Mouse (Mus musculus) erythroblast, embryonic 14.5 days (primary cell): ENCODE data around the gene Tmem136. TPM values are rescaled to one million over a fixed set of nuclear protein-coding genes. Genes with fewer than 3 reads are reported as not detected.

Experiments
- H3K27me3 ChIP-seq: 2 replicates; pipeline ENCODE4 v1.6.1; 2012; ENCODE audit warnings: inconsistent platforms; ENCODE audit not compliant: control insufficient read depth
- H3K36me3 ChIP-seq: 2 replicates; pipeline ENCODE4 v1.6.1; 2012; ENCODE audit warnings: mild to moderate bottlenecking, inconsistent platforms; ENCODE audit not compliant: control insufficient read depth
- H3K4me1 ChIP-seq: 2 replicates; pipeline ENCODE4 v1.6.1; 2012; ENCODE audit warnings: inconsistent platforms; ENCODE audit not compliant: control insufficient read depth
- H3K4me3 ChIP-seq: replicated peaks from 2 replicates; pipeline ENCODE3; 2012; ENCODE audit warnings: moderate library complexity, mild to moderate bottlenecking, inconsistent platforms
- H3K9me3 ChIP-seq: 2 replicates; pipeline ENCODE4 v1.6.1; 2012; ENCODE audit warnings: low read length, inconsistent platforms, mixed read lengths; ENCODE audit not compliant: control insufficient read depth
- GATA1 ChIP-seq: IDR thresholded peaks from 2 replicates; pipeline ENCODE4 v1.6.1; 2012; ENCODE audit warnings: low read length, inconsistent platforms, mixed read lengths
- TAL1 ChIP-seq: IDR thresholded peaks from 3 replicates; pipeline ENCODE4 v1.6.1; 2012; ENCODE audit warnings: low read length, inconsistent platforms, mixed read lengths
- polyA plus RNA-seq: library from polyadenylated mRNA; stranded (reverse); fragments of >175 nt; gene quantifications from 2 replicates; pipeline ENCODE4 v1.2.3, GENCODE M21; 2012

Gene Tmem136
- polyA plus RNA-seq, 1 experiment: not detected

GRCm38 (mm10) chr9:43071176-43071575, 45.2 kb downstream of the Tmem136 start:
- H3K4me1 ChIP-seq: peaks cover 11% of the 10 kb centered on the region
- H3K9me3 ChIP-seq: no peaks in the 10 kb centered on the region
- H3K27me3 ChIP-seq: no peaks in the 10 kb centered on the region
- TF ChIP-seq TAL1: no peak
- peaks cover 7% of the 10 kb centered on the region for H3K36me3 ChIP-seq
- H3K4me3 ChIP-seq: no peak overlapping the region

- H3K4me3 ChIP-seq: no peak overlapping the region
- no peaks in the 10 kb centered on the region for H3K9me3 ChIP-seq
- no peak for TF ChIP-seq TAL1
- no peak for TF ChIP-seq GATA1
- peaks cover 6% of the 10 kb centered on the region for H3K36me3 ChIP-seq
- peaks cover 10% of the 10 kb centered on the region for H3K4me1 ChIP-seq
- no peaks in the 10 kb centered on the region for H3K27me3 ChIP-seq
These were observed 45.8 kb downstream of the Tmem136 start for GRCm38 (mm10) chr9:43070566-43070965.

- Histone ChIP-seq H3K9me3 (no peaks in the 10 kb centered on the region), H3K4me1 (peaks cover 6% of the 10 kb centered on the region), H3K36me3 (peaks cover 2% of the 10 kb centered on the region; the same call in 1 of the 2 replicates), H3K4me3 (no peak overlapping the region), H3K27me3 (no peaks in the 10 kb centered on the region)
- TF ChIP-seq TAL1 (no peak), GATA1 (no peak)
These were observed 46.2 kb downstream of the Tmem136 start for GRCm38 (mm10) chr9:43070153-43070552.

- TF ChIP-seq TAL1: no peak
- TF ChIP-seq GATA1: no peak
- H3K4me3 ChIP-seq: no peak overlapping the region
- no peaks in the 10 kb centered on the region for H3K36me3 ChIP-seq
- H3K9me3 ChIP-seq: no peaks in the 10 kb centered on the region
- H3K27me3 ChIP-seq: no peaks in the 10 kb centered on the region
- H3K4me1 ChIP-seq: peaks cover 6% of the 10 kb centered on the region
These were observed 48.5 kb downstream of the Tmem136 start for GRCm38 (mm10) chr9:43067896-43068295.

- no peaks in the 10 kb centered on the region for H3K36me3 ChIP-seq
- H3K4me3 ChIP-seq: no peak overlapping the region
- H3K9me3 ChIP-seq: peaks cover 12% of the 10 kb centered on the region
- TF ChIP-seq TAL1 (no peak), GATA1 (no peak)
- no peaks in the 10 kb centered on the region for H3K27me3 ChIP-seq
- peaks cover 9% of the 10 kb centered on the region; the same call in 1 of the 2 replicates for H3K4me1 ChIP-seq
These were observed 51.1 kb downstream of the Tmem136 start for GRCm38 (mm10) chr9:43065231-43065630.

- Histone ChIP-seq H3K36me3 (no peaks in the 10 kb centered on the region), H3K4me3 (no peak overlapping the region), H3K27me3 (no peaks in the 10 kb centered on the region), H3K4me1 (peaks cover 5% of the 10 kb centered on the region; the same call in 1 of the 2 replicates), H3K9me3 (peaks cover 12% of the 10 kb centered on the region)
- no peak for TF ChIP-seq GATA1
- TF ChIP-seq TAL1: no peak
These were observed 54.8 kb downstream of the Tmem136 start for GRCm38 (mm10) chr9:43061545-43061944.

Other genes with a start within 250 kb of the Tmem136 start
- not detected in 2 replicates for gene Grik4, start 172.1 kb downstream of the Tmem136 start, polyA plus RNA-seq
- gene Arhgef12, start 9.3 kb downstream of the Tmem136 start, polyA plus RNA-seq: 1.4 and 1.8 TPM in 2 replicates
- not detected in 2 replicates for gene Pou2f3, start 93.8 kb upstream of the Tmem136 start, polyA plus RNA-seq
- 12.3 and 12.6 TPM in 2 replicates for gene Oaf, start 123.3 kb upstream of the Tmem136 start, polyA plus RNA-seq
- not detected in 2 replicates for gene Trim29, start 194.3 kb upstream of the Tmem136 start, polyA plus RNA-seq